Mouse (Mus musculus) liver, embryonic 14.5 days (tissue): ENCODE data around the gene Uvssa.

Source experiments
- CTCF ChIP-seq: IDR thresholded peaks from 2 replicates; pipeline ENCODE4 v1.5.1; 2016; ENCODE audit warnings: antibody characterized with exemption, low read depth, control low read depth
- EP300 ChIP-seq: IDR thresholded peaks from 2 replicates; pipeline ENCODE4 v1.6.1; 2016; ENCODE audit warnings: antibody characterized with exemption, low read depth

- TF ChIP-seq CTCF (no peak), EP300 (0 out of 2 replicates have a peak, but pooled peaks have one; percentile 14)
These were observed 34.3 kb upstream of the Uvssa start for GRCm38 (mm10) chr5:33344070-33344469.
